Mouse (Mus musculus) olfactory bulb, adult 2 months (tissue): ENCODE data around the gene Bicdl2. TPM values are rescaled to one million over a fixed set of nuclear protein-coding genes. Genes with fewer than 3 reads are reported as not detected.

Experiments used
- H3K27ac ChIP-seq: fragments of 200-500 bp; 2 replicates; pipeline ENCODE4 v1.5.1; 2012; ENCODE audit warnings: low read depth, low read length; ENCODE audit not compliant: insufficient read depth
- H3K4me1 ChIP-seq: fragments of 200-500 bp; 2 replicates; pipeline ENCODE4 v1.6.1; 2012; ENCODE audit warnings: low read length; ENCODE audit not compliant: control insufficient read depth, insufficient read depth
- H3K4me3 ChIP-seq: fragments of 200-500 bp; 2 replicates; pipeline ENCODE4 v1.5.1; 2012; ENCODE audit warnings: mild to moderate bottlenecking, low read depth, low read length, moderate library complexity; ENCODE audit not compliant: insufficient read depth
- CTCF ChIP-seq: fragments of 200-500 bp; IDR thresholded peaks from 2 replicates; pipeline ENCODE4 v1.5.1; 2012; ENCODE audit warnings: low read depth, mild to moderate bottlenecking, low read length, moderate library complexity; ENCODE audit not compliant: insufficient read depth
- POLR2A ChIP-seq: fragments of 200-500 bp; IDR thresholded peaks from 2 replicates; pipeline ENCODE4 v1.6.1; 2012; ENCODE audit warnings: mild to moderate bottlenecking, low read depth, low read length, moderate library complexity; ENCODE audit not compliant: insufficient read depth
- WGBS: fragments of 180-500 bp; shearing (Covaris S2); methylation state at CpG from one replicate; pipeline ENCODE4 v1.1.7; 2018; 5-methylcytosine and 5-hydroxymethylcytosine counted together
- polyA plus RNA-seq: library from polyadenylated mRNA; stranded (reverse); fragments of >200 nt; gene quantifications from 2 replicates; pipeline ENCODE4 v1.2.4, GENCODE M21; 2012; ENCODE audit warnings: low replicate concordance; ENCODE audit not compliant: missing spikeins, insufficient read depth, insufficient read length

Gene Bicdl2
- polyA plus RNA-seq, 1 experiment, result not detected

DNA sequence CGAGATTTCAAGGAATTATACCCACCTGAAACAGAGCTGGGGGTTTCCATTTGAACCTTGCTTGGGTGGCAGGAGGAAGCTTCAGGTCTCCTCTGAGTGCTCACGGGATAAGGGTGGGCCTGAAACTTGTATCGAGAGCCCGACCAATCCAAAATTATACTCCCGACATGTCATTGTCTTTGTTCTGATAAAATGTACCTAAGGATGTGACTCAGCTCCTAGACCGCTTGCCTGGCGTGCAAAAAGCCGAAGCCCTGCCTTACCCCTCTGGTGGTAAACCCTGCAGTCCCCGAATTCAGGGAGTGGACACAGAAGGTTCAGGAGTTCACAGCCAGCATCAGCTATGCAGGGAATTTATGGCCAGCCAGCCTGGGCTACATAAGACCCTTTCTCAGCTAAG is 20.0 kb downstream of the Bicdl2 start:
- no peak overlapping the region for H3K4me3 ChIP-seq
- no peak overlapping the region for H3K27ac ChIP-seq
- TF ChIP-seq CTCF, result no peak
- TF ChIP-seq POLR2A, result no peak
- H3K4me1 ChIP-seq, result peaks cover 24% of the 10 kb centered on the region
- 85% methylated on average over 9 of the region's 9 CpGs for WGBS

DNA sequence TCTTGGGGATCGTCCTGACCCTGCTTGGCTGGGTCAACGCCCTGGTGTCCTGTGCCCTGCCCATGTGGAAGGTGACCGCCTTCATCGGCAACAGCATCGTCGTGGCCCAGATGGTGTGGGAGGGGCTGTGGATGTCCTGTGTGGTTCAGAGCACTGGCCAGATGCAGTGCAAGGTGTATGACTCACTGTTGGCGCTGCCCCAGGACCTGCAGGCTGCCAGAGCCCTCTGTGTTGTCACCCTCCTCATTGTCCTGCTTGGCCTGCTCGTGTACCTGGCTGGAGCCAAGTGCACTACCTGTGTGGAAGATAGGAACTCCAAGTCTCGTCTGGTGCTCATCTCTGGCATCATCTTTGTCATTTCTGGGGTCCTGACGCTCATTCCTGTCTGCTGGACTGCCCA is 20.8 kb downstream of the Bicdl2 start:
- Histone ChIP-seq H3K4me1 (peaks cover 17% of the 10 kb centered on the region; the same call in 1 of the 2 replicates), H3K27ac (no peak overlapping the region), H3K4me3 (no peak overlapping the region)
- no peak for TF ChIP-seq POLR2A
- TF ChIP-seq CTCF, result no peak
- 77% methylated on average over 10 of the region's 10 CpGs for WGBS

DNA sequence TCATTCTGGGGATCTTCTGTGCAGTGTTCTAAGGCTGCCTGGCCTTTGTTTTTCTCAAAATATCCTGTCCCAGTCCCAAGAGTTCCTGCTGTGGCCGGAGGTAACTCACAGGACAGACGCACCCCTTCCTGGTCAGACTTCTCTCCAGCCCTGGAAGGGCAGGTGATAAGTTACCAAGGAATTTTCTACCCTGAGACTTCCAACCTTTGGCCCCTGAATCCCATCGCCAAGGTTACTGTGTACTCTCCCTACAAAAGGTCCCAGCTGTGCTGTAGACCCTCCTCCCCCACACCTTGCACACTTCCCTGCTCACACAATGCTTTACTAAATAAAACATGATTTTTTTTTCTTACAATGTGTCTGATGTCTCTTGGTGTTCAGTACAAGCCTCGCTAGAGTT is 21.8 kb downstream of the Bicdl2 start:
- H3K27ac ChIP-seq, result no peak overlapping the region
- 69% methylated on average over 4 of the region's 4 CpGs for WGBS
- peaks cover 8% of the 10 kb centered on the region; the same call in 1 of the 2 replicates for H3K4me1 ChIP-seq
- no peak overlapping the region for H3K4me3 ChIP-seq
- TF ChIP-seq POLR2A, result no peak

DNA sequence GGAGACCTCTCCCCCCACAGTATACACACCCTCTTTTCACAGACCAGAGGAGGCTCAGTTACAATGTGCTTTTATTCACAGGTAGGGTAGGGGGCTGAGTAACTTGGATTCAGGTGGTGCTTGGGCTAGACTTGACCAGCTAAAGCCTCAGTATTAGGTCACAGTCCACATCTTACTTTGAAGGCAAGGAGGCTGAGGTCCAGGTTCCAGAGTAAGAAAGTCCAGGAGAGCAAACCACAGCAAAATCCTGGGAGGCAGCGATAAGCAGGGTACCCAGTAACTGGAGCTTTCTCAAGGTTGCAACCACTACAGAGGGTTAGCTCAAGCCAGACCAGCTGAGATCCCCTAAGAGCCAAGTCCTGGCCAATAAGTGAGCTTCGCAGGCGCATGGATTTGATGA is 22.2 kb downstream of the Bicdl2 start:
- Histone ChIP-seq H3K4me1 (peaks cover 8% of the 10 kb centered on the region; the same call in 1 of the 2 replicates), H3K4me3 (no peak overlapping the region), H3K27ac (no peak overlapping the region)
- 85% methylated on average over 3 of the region's 3 CpGs for WGBS
- no peak for TF ChIP-seq POLR2A
- TF ChIP-seq CTCF, result no peak

DNA sequence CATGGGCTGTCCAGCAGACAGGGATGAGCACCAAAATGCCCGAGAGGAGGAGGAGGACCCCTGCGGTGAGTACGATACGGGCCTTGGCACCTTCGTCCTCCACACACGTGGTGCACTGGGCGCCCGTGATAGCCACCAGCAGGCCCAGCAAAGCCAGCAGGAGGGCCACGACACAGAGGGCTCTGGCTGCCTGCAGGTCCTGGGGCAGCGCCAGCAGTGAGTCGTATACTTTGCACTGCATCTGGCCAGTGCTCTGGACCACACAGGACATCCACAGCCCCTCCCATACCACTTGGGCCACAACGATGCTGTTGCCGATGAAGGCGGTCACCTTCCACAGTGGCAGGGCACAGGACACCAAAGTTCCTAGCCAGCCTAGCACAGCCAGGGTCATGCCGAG is 22.9 kb downstream of the Bicdl2 start:
- 34% methylated on average over 15 of the region's 15 CpGs for WGBS
- Histone ChIP-seq H3K27ac (no peak overlapping the region), H3K4me1 (peaks cover 8% of the 10 kb centered on the region; the same call in 1 of the 2 replicates), H3K4me3 (no peak overlapping the region)
- TF ChIP-seq CTCF (no peak), POLR2A (no peak)

DNA sequence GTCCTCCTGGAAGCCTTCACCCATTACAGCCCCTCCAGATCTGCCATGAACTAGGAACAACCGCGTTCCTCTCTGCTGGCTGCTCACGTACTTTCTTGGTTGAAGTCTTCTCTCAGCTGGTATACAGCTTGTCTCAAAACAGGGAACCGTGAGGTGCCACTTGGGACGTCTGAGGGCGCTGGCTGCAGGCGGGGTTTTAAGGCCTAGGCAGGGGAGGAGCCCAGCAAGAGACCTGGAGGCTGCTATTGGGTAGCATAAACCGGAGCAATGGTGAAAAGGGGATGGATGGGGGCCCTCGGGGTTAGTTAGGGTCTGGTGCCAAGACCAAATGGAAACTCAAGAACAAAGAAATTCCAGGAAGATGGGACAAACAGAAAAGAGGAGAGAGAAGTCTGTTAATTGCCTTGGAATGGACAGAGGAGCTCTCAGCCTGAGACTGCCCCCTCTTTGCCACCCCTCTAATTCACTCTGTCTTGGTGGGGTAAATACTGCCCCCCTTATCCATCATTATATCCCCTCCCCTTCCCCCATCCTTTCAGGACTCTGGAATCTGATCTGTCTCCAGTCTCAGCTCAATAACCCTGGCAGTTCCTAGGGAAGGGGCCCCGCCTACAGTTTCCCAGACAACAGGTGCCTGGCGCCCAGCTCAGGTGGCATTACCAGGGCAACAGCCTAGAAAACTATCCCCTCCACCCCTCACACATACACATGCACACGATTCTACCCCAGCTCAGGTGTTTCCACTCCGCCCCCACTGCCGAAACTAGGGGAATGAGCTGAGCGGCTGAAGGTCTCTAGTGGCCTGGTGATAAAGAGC is 23.8 kb downstream of the Bicdl2 start, which contains the start of gene Cldn9:
Cldn9 (minus strand) TSS at position 171 of the 817 bp plus-strand sequence.
- Histone ChIP-seq H3K27ac (no peak within 1 kb of the TSS), H3K4me1 (peaks cover 8% of the 10 kb centered on the region; the same call in 1 of the 2 replicates), H3K4me3 (no peak within 1 kb of the TSS)
- WGBS, result 48% methylated on average over 15 of the region's 15 CpGs
- TF ChIP-seq CTCF (no peak), POLR2A (no peak)

DNA sequence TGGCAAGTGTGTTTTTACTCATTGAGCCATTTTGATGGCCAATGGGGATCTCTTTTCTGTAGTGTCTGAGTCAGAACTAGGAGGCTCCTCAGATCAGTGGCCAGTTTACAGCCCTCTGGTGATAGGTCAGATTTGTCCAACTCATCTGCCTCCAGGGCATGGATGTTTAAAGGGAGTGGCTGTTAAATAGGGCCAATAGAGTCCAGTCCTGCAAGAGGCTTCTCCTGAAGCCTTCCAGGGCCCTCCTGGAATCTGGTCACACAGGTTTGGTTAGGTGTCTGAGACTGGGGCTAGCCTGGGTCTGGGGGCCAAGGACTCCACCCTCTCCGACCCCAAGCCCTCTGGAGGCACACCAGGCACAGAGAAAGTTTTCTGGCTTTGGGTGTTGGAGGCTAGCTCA is 34.2 kb downstream of the Bicdl2 start:
- H3K27ac ChIP-seq, result no peak overlapping the region
- TF ChIP-seq POLR2A (no peak), CTCF (no peak)
- 65% methylated on average over 1 of the region's 1 CpGs for WGBS

DNA sequence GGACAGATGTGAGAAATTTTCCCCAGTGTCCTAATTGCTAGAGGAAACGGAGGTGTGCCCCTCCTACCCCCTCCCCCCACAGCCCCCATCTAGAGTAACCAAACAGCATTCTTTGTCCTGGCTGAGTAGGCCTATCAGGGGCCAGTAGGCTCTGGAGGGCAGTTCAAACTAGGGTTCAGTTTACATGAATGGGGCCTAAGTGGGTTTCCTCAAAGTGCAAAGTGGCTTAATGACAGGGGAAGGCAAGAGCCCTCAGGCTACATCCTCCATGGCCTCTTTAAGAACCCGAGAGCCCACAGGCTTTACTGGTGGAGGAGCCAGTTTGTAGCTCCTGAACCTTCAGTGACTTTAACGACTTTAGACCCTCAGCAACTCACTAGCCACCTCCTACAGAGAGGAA is 35.5 kb downstream of the Bicdl2 start:
- Histone ChIP-seq H3K4me3 (no peak overlapping the region), H3K4me1 (peaks cover 3% of the 10 kb centered on the region; the same call in 1 of the 2 replicates), H3K27ac (no peak overlapping the region)
- WGBS, result 55% methylated on average over 3 of the region's 3 CpGs
- TF ChIP-seq CTCF, result no peak
- no peak for TF ChIP-seq POLR2A

More for the DNA sequence above, 34.2 kb downstream of the Bicdl2 start:
- Histone ChIP-seq H3K4me3 (no peak overlapping the region), H3K4me1 (peaks cover 3% of the 10 kb centered on the region; the same call in 1 of the 2 replicates)
